Mouse (Mus musculus) forebrain, embryonic 14.5 days (tissue): Measurements from ENCODE around the gene Ankrd44. TPM values are rescaled to one million over a fixed set of nuclear protein-coding genes. Genes with fewer than 3 reads are reported as not detected.

Experiments
- ATAC-seq: fragments of 200-750 bp; cut with Nextera tagmentation; 2 replicates; pipeline ENCODE4 v1.8.0; 2017; ENCODE audit warnings: mild to moderate bottlenecking, moderate library complexity
- DNase-seq: peaks from one replicate; pipeline ENCODE4 v3.0.0-alpha.2; 2015; ENCODE audit warnings: low spot score
- H3K27ac ChIP-seq: fragments of 300-500 bp; sonication (generic); 2 replicates; pipeline ENCODE4 v1.5.1; 2014; ENCODE audit warnings: low read depth, mild to moderate bottlenecking, control low read depth, low read length, moderate library complexity
- H3K27me3 ChIP-seq: fragments of 300-500 bp; sonication (generic); replicated peaks from 2 replicates; pipeline ENCODE4 v1.6.1; 2014; ENCODE audit warnings: low read length, control low read depth, mixed read lengths; ENCODE audit not compliant: control insufficient read depth, insufficient read depth
- H3K36me3 ChIP-seq: fragments of 300-500 bp; sonication (generic); 2 replicates; pipeline ENCODE4 v1.6.1; 2014; ENCODE audit warnings: low read length, control low read depth; ENCODE audit not compliant: control insufficient read depth, insufficient read depth
- H3K4me1 ChIP-seq: fragments of 300-500 bp; sonication (generic); 2 replicates; pipeline ENCODE4 v1.6.1; 2014; ENCODE audit warnings: antibody characterized with exemption, low read length, control low read depth; ENCODE audit not compliant: control insufficient read depth, insufficient read depth
- H3K4me2 ChIP-seq: fragments of 300-500 bp; sonication (generic); 2 replicates; pipeline ENCODE4 v1.6.1; 2014; ENCODE audit warnings: mild to moderate bottlenecking, control low read depth, low read length
- H3K4me3 ChIP-seq: fragments of 300-500 bp; sonication (generic); 2 replicates; pipeline ENCODE4 v1.5.1; 2014; ENCODE audit warnings: low read depth, low read length, control low read depth
- H3K9ac ChIP-seq: fragments of 300-500 bp; sonication (generic); 2 replicates; pipeline ENCODE4 v1.6.1; 2014; ENCODE audit warnings: mild to moderate bottlenecking, low read length, control low read depth, moderate library complexity
- H3K9me3 ChIP-seq: fragments of 300-500 bp; sonication (generic); replicated peaks from 2 replicates; pipeline ENCODE4 v1.6.1; 2016; ENCODE audit warnings: low read length, control low read depth, mixed read lengths; ENCODE audit not compliant: control insufficient read depth
- WGBS: fragments of 180-500 bp; shearing (Covaris S2); extraction: QIAGEN DNeasy Blood & Tissue Kit; methylation state at CpG from one replicate; pipeline ENCODE4 v1.1.7; 2014; 5-methylcytosine and 5-hydroxymethylcytosine counted together
- microRNA-seq: library from miRNA; unstranded; fragments of <30 nt; microRNA quantifications from one replicate; pipeline ENCODE4, GENCODE M21; 2016
- polyA plus RNA-seq: library from polyadenylated mRNA; unstranded; fragments of >200 nt; fragmentation: Nextera tagmentation; extraction: Ambion mirVana; gene quantifications from 2 replicates; pipeline ENCODE4 v1.2.1, GENCODE M21; 2014

Ankrd44 gene
- polyA plus RNA-seq, 1 experiment from 2014 or later, result 18.9 TPM

DNA sequence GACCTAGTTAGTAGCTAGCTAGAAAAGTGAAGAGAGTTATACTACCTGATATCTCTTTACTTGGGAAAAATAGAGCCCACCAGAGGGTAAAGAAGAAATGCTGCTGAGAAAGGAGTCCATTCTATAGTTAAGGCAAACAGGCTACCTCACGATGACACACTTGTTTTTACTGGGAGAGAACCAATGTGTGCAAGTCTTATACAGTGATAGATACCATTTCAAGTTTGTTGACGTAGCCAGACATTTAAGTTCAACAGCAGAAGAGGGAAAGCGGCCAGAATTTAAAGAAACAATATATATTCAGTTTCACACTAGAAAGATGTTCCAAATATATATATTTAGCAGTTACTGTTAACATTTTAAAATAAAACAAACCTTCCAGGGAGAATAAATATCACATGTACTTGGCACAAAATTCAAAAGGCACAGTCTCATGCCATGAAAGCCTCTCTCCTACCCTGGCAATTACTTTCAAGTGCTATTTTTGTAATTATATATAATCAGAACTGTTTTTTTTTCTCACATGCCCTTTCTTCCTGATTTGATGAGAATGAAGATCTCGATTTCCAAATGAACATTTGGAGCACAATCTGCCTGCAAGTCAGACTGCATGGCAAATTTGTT lies 328.5 kb downstream of the Ankrd44 start:
- peak; percentile 48 for DNase-seq
- Histone ChIP-seq H3K4me2 (no peak overlapping the region), H3K4me1 (no peaks in the 10 kb centered on the region), H3K27me3 (no peaks in the 10 kb centered on the region), H3K27ac (no peak overlapping the region), H3K4me3 (no peak overlapping the region), H3K36me3 (no peaks in the 10 kb centered on the region), H3K9ac (no peak overlapping the region), H3K9me3 (peaks cover 4% of the 10 kb centered on the region; the same call in 1 of the 2 replicates)
- WGBS, result 81% methylated on average over 4 of the region's 4 CpGs
- ATAC-seq, result no peak

DNA sequence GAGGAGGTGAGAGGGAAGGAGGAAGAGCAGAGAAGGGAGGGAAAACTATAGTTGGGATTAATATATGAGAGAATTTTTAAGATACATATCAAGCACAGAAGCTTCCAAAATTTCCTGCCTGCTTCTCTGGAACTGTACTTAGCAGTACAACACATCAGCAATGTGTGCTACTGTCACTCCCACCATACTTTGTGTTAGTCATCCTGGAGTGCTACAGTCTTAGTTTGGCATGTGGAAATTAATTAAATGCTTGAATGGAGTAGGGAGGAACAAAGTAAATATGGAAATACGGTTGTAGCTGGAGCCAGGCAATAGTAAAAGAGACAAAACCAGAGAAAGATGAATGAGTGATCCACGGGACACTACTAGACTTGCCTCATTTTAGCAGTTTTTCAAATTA lies 330.0 kb downstream of the Ankrd44 start:
- DNase-seq (no peak), ATAC-seq (no peak)
- Histone ChIP-seq H3K9ac (no peak overlapping the region), H3K9me3 (peaks cover 4% of the 10 kb centered on the region; the same call in 1 of the 2 replicates), H3K36me3 (no peaks in the 10 kb centered on the region), H3K27me3 (no peaks in the 10 kb centered on the region), H3K4me1 (no peaks in the 10 kb centered on the region), H3K27ac (no peak overlapping the region), H3K4me3 (no peak overlapping the region), H3K4me2 (no peak overlapping the region)
- 74% methylated on average over 2 of the region's 2 CpGs for WGBS

Small RNA genes lying within 50 kb of the gene (microRNA-seq; reads per million reads assigned to microRNA genes)
- not detected for gene Gm24053

Other genes with a start within 250 kb of the Ankrd44 start
- gene Sf3b1, start 101.1 kb upstream of the Ankrd44 start, polyA plus RNA-seq, result 407 and 415 TPM in 2 replicates
- gene Coq10b, start 126.4 kb upstream of the Ankrd44 start, polyA plus RNA-seq, result 39.5 and 44.1 TPM in 2 replicates
- gene Hspe1, start 161.7 kb upstream of the Ankrd44 start, polyA plus RNA-seq, result 257 and 283 TPM in 2 replicates
- 240 and 246 TPM in 2 replicates for gene Hspd1, start 161.9 kb upstream of the Ankrd44 start, polyA plus RNA-seq
- gene Mob4, start 204.8 kb upstream of the Ankrd44 start, polyA plus RNA-seq, result 173 and 187 TPM in 2 replicates